Mouse (Mus musculus): ENCODE measurements around the gene Snx27. TPM values are rescaled to one million over a fixed set of nuclear protein-coding genes. Genes with fewer than 3 reads are reported as not detected.

The Snx27 gene
- polyA plus RNA-seq, 1 experiment from 2014 or later = 43.0 TPM

DNA sequence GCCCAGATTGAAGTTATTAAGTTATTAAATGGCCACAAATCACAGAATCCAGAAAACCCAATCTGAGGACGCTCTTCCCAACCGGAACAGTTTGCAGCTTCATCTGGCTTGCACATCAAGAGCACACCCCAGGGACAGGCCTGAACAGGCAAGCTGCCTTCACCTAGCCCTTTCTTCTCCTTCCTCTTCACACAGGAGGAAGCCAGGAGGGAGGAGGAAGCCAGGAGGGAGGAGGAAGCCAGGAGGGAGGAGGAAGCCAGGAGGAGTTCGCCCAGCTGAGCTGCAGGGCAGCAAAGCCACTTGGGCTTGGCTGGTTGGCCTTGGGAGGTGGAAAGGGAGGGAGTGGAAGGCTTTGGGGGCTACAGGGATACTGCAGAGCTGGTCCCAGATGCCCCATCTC, 113.6 kb downstream of the Snx27 start:
- no peak for ATAC-seq (ENCODE audit: low FRiP score, low TSS enrichment)
- WGBS = 38% methylated on average over 3 of the region's 3 CpGs
- peak overlapping the region; percentile 0; the same call in 1 of the 2 replicates for H3K27ac ChIP-seq (ENCODE audit: low read length)

DNA sequence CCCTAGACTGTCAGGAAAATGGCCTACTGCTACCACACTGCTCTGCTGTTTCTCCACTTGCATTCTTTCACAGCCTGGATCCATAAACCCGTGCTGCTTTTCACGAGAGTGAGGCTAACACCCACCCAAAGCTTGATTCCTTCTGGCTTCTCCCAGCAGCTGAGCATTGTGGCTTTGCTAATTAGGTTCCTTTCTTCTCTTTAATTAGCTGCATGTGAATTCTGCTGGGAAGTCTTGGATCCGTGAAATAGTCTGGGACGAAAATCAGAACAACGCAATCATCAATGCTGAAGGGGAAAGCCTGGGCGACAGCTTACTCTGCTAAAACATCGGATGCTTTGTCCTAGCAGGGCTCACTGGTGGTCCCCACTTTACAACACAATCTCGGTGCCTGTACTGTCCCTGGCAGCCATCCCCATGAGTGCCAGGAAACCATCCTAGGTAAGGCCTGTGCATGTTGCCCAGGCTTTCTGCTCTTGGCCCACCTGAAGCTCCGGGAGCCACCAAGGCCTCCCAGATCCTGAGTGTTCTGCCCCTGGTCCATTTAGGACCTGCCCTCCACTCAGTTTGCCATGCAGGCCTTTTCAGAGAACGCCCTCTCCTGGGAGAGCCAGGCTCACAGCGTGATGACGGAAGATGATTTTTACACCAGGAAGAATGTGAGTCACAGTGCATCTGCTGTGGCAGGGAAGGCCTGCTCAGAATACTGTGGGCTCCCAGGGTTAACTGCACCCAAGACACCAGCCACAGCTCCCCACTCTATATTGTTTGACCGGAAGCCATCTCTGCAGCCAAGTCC, 116.7 kb downstream of the Snx27 start:
- 68% methylated on average over 13 of the region's 13 CpGs for WGBS
- H3K4me3 ChIP-seq (ENCODE audit: low read length) = no peak overlapping the region
- no peak overlapping the region for H3K27ac ChIP-seq (ENCODE audit: low read length)
- no peak overlapping the region for H3K9ac ChIP-seq (replicated peaks; ENCODE audit: low read length)
- no peak overlapping the region for H3K4me2 ChIP-seq (replicated peaks; ENCODE audit: low read depth, low read length)
- H3K4me1 ChIP-seq (ENCODE audit: insufficient read depth, low read length) = no peaks in the 10 kb centered on the region
- no peaks in the 10 kb centered on the region for H3K36me3 ChIP-seq (ENCODE audit: insufficient read depth, low read length)
- H3K27me3 ChIP-seq (ENCODE audit: insufficient read depth, low read length) = no peaks in the 10 kb centered on the region
- H3K9me3 ChIP-seq (ENCODE audit: low read length) = no peaks in the 10 kb centered on the region
- ATAC-seq (ENCODE audit: low FRiP score, low TSS enrichment) = no peak

More for the DNA sequence above, 113.6 kb downstream of the Snx27 start:
- H3K4me3 ChIP-seq (ENCODE audit: low read length) = no peak overlapping the region
- H3K36me3 ChIP-seq (ENCODE audit: insufficient read depth, low read length) = no peaks in the 10 kb centered on the region
- H3K9me3 ChIP-seq (ENCODE audit: low read length) = no peaks in the 10 kb centered on the region
- H3K4me1 ChIP-seq (ENCODE audit: insufficient read depth, low read length) = peaks cover 14% of the 10 kb centered on the region
- 0 out of 2 replicates have a peak, but pooled peaks cover 2% of the 10 kb centered on the region for H3K27me3 ChIP-seq (ENCODE audit: insufficient read depth, low read length)
- no peak overlapping the region for H3K4me2 ChIP-seq (replicated peaks; ENCODE audit: low read depth, low read length)
- H3K9ac ChIP-seq (replicated peaks; ENCODE audit: low read length) = no peak overlapping the region

DNA sequence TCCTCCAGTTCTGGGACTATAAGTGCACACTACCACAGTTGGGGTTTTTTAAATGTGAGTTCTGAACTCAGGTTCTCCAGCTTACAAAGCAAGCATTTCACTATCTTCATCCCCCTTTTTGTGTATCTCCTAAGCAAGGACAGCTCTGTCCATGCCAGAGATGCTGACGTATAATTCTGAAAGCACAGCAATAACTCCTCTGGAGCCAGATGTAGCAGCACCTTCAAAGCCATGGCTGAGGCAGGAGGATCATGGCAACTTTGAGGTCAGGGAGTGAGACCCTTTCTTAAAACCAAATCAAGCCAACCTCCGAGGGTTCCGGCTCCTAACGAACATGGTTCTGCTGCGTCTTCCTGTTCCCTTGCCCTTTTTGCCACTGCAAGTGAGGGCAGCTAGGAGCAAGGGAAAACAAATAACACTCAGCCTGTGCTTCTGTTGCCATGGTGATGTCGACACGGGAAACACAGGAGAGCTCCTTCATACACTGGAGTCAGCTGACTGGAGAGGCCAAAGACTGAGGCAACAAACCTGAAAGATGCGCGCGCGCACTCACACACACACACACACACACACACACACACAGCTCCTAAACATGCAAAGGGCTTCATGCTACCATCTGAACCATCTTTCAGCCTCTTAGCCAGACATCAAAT, 118.5 kb downstream of the Snx27 start:
- no peaks in the 10 kb centered on the region for H3K4me1 ChIP-seq (ENCODE audit: insufficient read depth, low read length)
- no peak overlapping the region for H3K4me2 ChIP-seq (replicated peaks; ENCODE audit: low read depth, low read length)
- no peak overlapping the region for H3K27ac ChIP-seq (ENCODE audit: low read length)
- no peak overlapping the region for H3K9ac ChIP-seq (replicated peaks; ENCODE audit: low read length)
- ATAC-seq (ENCODE audit: low FRiP score, low TSS enrichment) = no peak
- WGBS = 46% methylated on average over 11 of the region's 11 CpGs
- no peaks in the 10 kb centered on the region for H3K9me3 ChIP-seq (ENCODE audit: low read length)
- no peaks in the 10 kb centered on the region for H3K36me3 ChIP-seq (ENCODE audit: insufficient read depth, low read length)
- no peak overlapping the region for H3K4me3 ChIP-seq (ENCODE audit: low read length)
- no peaks in the 10 kb centered on the region for H3K27me3 ChIP-seq (ENCODE audit: insufficient read depth, low read length)

DNA sequence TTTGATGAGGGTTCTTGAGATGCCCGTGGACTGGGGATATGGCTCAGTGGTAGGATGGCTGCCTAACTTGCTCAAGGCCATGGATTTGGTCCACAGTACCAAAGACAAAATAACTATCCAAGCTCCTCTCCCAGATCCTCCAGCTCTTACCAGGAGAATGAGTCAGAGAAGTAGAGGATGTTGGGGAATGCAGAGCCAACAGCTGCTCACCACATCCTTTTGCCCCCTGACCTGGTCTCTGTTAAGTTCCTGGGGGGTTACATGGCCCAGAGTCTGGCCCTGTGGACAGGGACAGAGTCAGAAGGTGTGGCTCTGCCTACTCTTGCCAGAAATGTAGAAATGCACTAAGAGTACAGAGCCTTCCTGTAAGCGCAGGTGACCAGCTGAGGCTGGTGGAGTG, 122.7 kb downstream of the Snx27 start:
- ATAC-seq (ENCODE audit: low FRiP score, low TSS enrichment) = no peak
- Histone ChIP-seq H3K9ac (replicated peaks; ENCODE audit: low read length) (no peak overlapping the region), H3K27me3 (ENCODE audit: insufficient read depth, low read length) (no peaks in the 10 kb centered on the region), H3K9me3 (ENCODE audit: low read length) (no peaks in the 10 kb centered on the region), H3K4me1 (ENCODE audit: insufficient read depth, low read length) (no peaks in the 10 kb centered on the region), H3K36me3 (ENCODE audit: insufficient read depth, low read length) (no peaks in the 10 kb centered on the region), H3K27ac (ENCODE audit: low read length) (no peak overlapping the region), H3K4me3 (ENCODE audit: low read length) (no peak overlapping the region), H3K4me2 (replicated peaks; ENCODE audit: low read depth, low read length) (no peak overlapping the region)
- 100% methylated on average over 2 of the region's 2 CpGs for WGBS

DNA sequence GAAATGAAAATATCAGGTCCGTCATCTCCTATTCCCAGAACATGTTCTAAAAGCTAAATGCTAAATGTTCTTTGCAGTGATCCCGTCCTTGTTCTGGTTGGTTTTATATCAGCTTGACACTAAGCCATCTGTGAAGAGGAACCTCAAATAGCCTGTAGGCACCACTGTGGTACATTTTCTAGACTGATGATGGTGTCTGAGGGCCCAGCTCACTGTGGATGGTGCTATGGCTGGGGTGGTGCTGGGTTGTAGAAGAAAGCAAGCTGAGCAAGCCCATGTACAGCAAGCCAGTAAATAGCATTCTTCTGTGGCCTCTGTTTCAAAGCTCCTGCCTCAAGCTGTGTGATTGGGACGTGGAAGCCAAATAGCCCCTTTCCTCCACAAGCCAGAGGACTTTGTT, 125.5 kb downstream of the Snx27 start:
- H3K4me2 ChIP-seq (replicated peaks; ENCODE audit: low read depth, low read length) = no peak overlapping the region
- no peak overlapping the region for H3K9ac ChIP-seq (replicated peaks; ENCODE audit: low read length)
- 72% methylated on average over 3 of the region's 3 CpGs for WGBS
- H3K36me3 ChIP-seq (ENCODE audit: insufficient read depth, low read length) = no peaks in the 10 kb centered on the region
- H3K27me3 ChIP-seq (ENCODE audit: insufficient read depth, low read length) = no peaks in the 10 kb centered on the region
- H3K27ac ChIP-seq (ENCODE audit: low read length) = no peak overlapping the region
- no peaks in the 10 kb centered on the region for H3K9me3 ChIP-seq (ENCODE audit: low read length)
- ATAC-seq (ENCODE audit: low FRiP score, low TSS enrichment) = no peak
- no peak overlapping the region for H3K4me3 ChIP-seq (ENCODE audit: low read length)
- no peaks in the 10 kb centered on the region for H3K4me1 ChIP-seq (ENCODE audit: insufficient read depth, low read length)

DNA sequence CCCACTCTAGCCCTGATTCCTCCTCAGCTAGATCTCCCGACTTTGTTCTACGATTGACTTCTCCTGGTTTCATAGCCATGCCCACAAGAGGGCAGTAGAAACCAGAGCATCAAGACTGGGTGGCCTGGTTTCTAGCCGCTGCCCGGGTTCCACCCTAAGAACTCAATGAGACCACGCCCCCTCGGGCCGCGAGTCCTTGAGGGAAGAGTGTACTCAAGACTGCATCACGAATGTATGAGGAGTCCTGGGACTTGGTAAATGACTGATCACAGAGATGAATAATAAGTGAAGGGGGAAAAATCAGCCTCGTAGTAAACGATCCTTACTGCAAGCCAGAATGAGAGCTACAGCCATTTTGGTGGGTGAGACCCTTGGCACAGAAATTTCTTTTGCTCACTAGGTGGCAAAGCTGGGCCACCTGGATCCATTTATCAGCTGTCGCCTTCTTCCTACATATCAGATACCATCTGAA, 126.0 kb downstream of the Snx27 start:
- no peaks in the 10 kb centered on the region for H3K36me3 ChIP-seq (ENCODE audit: insufficient read depth, low read length)
- under 1% methylated on average over 12 of the region's 12 CpGs for WGBS
- H3K27me3 ChIP-seq (ENCODE audit: insufficient read depth, low read length) = no peaks in the 10 kb centered on the region
- no peak overlapping the region for H3K27ac ChIP-seq (ENCODE audit: low read length)
- peak overlapping the region; percentile 54 for H3K4me2 ChIP-seq (replicated peaks; ENCODE audit: low read depth, low read length)
- no peaks in the 10 kb centered on the region for H3K4me1 ChIP-seq (ENCODE audit: insufficient read depth, low read length)
- H3K9me3 ChIP-seq (ENCODE audit: low read length) = no peaks in the 10 kb centered on the region
- H3K9ac ChIP-seq (replicated peaks; ENCODE audit: low read length) = no peak overlapping the region
- peak overlapping the region; percentile 44 for H3K4me3 ChIP-seq (ENCODE audit: low read length)
- ATAC-seq (ENCODE audit: low FRiP score, low TSS enrichment) = peak; percentile 91

DNA sequence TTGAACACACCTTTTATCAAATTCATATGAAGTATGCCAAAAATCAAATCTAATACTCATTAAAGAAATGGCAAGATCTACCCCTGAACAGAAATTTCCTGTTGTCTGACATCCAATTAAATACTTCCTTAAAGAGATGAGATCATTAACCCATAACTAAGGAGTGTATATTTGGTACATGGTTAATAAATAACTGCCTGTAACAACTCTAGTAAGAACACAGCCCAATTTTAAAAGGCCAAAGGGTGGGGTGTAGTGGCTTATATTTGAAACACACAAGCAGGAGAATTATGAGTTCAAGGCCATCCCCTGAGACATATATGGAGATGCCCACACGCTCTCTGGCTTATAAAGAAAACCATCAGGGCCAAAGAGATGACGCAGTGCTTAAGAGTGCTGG, 133.1 kb downstream of the Snx27 start:
- Histone ChIP-seq H3K9me3 (ENCODE audit: low read length) (no peaks in the 10 kb centered on the region), H3K4me2 (replicated peaks; ENCODE audit: low read depth, low read length) (no peak overlapping the region), H3K4me3 (ENCODE audit: low read length) (no peak overlapping the region), H3K4me1 (ENCODE audit: insufficient read depth, low read length) (peaks cover 1% of the 10 kb centered on the region; the same call in 1 of the 2 replicates), H3K36me3 (ENCODE audit: insufficient read depth, low read length) (peaks cover 30% of the 10 kb centered on the region), H3K27ac (ENCODE audit: low read length) (no peak overlapping the region), H3K27me3 (ENCODE audit: insufficient read depth, low read length) (no peaks in the 10 kb centered on the region), H3K9ac (replicated peaks; ENCODE audit: low read length) (no peak overlapping the region)
- ATAC-seq (ENCODE audit: low FRiP score, low TSS enrichment) = no peak
- 92% methylated on average over 2 of the region's 2 CpGs for WGBS

Other genes starting within 250 kb of the Snx27 start
- gene Them5, start 240.6 kb downstream of the Snx27 start, polyA plus RNA-seq (2015; fragmentation: Nextera tagmentation; extraction: Ambion mirVana) = not detected in 2 replicates
- 0.32 and 0.46 TPM in 2 replicates for gene C2cd4d, start 220.3 kb downstream of the Snx27 start, polyA plus RNA-seq (2015; fragmentation: Nextera tagmentation; extraction: Ambion mirVana)
- gene Rorc, start 209.9 kb downstream of the Snx27 start, polyA plus RNA-seq (2015; fragmentation: Nextera tagmentation; extraction: Ambion mirVana) = 14.9 and 15.2 TPM in 2 replicates
- gene Lingo4, start 184.2 kb downstream of the Snx27 start, polyA plus RNA-seq (2015; fragmentation: Nextera tagmentation; extraction: Ambion mirVana) = 0.23 and 0.44 TPM in 2 replicates
- 12.1 and 13.8 TPM in 2 replicates for gene Tdrkh, start 169.4 kb downstream of the Snx27 start, polyA plus RNA-seq (2015; fragmentation: Nextera tagmentation; extraction: Ambion mirVana)
- 72.3 and 79.1 TPM in 2 replicates for gene Mrpl9, start 139.4 kb downstream of the Snx27 start, polyA plus RNA-seq (2015; fragmentation: Nextera tagmentation; extraction: Ambion mirVana)
- 0.44 and 0.66 TPM in 2 replicates for gene Oaz3, start 138.8 kb downstream of the Snx27 start, polyA plus RNA-seq (2015; fragmentation: Nextera tagmentation; extraction: Ambion mirVana)
- 1.4 and 2.5 TPM in 2 replicates for gene Celf3, start 104.4 kb downstream of the Snx27 start, polyA plus RNA-seq (2015; fragmentation: Nextera tagmentation; extraction: Ambion mirVana)
- 0.99 and 1.7 TPM in 2 replicates for gene Riiad1, start 102.4 kb downstream of the Snx27 start, polyA plus RNA-seq (2015; fragmentation: Nextera tagmentation; extraction: Ambion mirVana)
- not detected in 2 replicates for gene Gm10972, start 60.4 kb upstream of the Snx27 start, polyA plus RNA-seq (2015; fragmentation: Nextera tagmentation; extraction: Ambion mirVana)
- gene Tuft1, start 76.2 kb upstream of the Snx27 start, polyA plus RNA-seq (2015; fragmentation: Nextera tagmentation; extraction: Ambion mirVana) = 9.7 TPM in 2 replicates
- 2.2 and 4.6 TPM in 2 replicates for gene Selenbp2, start 110.8 kb upstream of the Snx27 start, polyA plus RNA-seq (2015; fragmentation: Nextera tagmentation; extraction: Ambion mirVana)
- gene Cgn, start 203.8 kb upstream of the Snx27 start, polyA plus RNA-seq (2015; fragmentation: Nextera tagmentation; extraction: Ambion mirVana) = 20.7 and 24.0 TPM in 2 replicates